Mouse (Mus musculus): ENCODE data around the gene Deaf1.

DNA sequence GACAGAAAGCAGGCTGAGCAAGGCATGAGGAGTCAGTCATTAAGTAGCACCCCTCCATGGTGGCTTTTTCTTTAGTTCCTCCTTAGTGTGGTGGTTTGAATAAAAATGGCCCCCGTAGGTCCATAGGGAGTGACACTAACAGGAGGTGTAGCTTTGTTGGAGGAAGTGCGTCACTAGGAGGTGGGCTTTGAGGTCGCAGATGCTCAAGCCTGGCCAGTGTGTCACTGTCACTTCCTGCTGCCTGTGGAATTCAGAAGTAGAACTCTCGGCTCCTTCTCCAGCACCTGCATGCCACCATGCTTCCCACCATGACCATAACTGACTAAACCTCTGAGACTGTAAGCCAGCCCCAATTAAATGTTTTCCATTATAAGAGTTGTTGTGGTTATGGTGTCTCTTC is 39.9 kb upstream of the Deaf1 start:
- TF ChIP-seq POLR2A (IDR thresholded peaks at IDR 0.05; ENCODE audit: insufficient read depth, low read depth, low read length) (no peak), CTCF (IDR thresholded peaks at IDR 0.05) (no peak)

Measured in heart, adult 2 months (tissue).